Mouse (Mus musculus) myocyte (in vitro differentiated cells): ENCODE measurements around the gene Crk. TPM values are rescaled to one million over a fixed set of nuclear protein-coding genes. Genes with fewer than 3 reads are reported as not detected.

Source experiments
- H3K27me3 ChIP-seq: one replicate; pipeline ENCODE4 v1.6.1; 2011; ENCODE audit not compliant: control insufficient read depth, insufficient read depth, insufficient read length
- H3K36me3 ChIP-seq: one replicate; pipeline ENCODE4 v1.6.1; 2011; ENCODE audit not compliant: control insufficient read depth, insufficient read depth
- H3K4me2 ChIP-seq: one replicate; pipeline ENCODE4 v1.6.1; 2011; ENCODE audit warnings: low read depth, control low read depth
- H3K4me3 ChIP-seq: one replicate; pipeline ENCODE4 v1.5.1; 2011; ENCODE audit warnings: mild to moderate bottlenecking, control low read depth, moderate library complexity
- H3K79me2 ChIP-seq: one replicate; pipeline ENCODE4 v1.6.1; 2011; ENCODE audit not compliant: control insufficient read depth, insufficient read depth
- H3ac ChIP-seq: one replicate; pipeline ENCODE4 v1.6.1; 2011; ENCODE audit not compliant: control insufficient read depth, insufficient read length
- CEBPB ChIP-seq: IDR thresholded peaks from 2 replicates; pipeline ENCODE4 v1.6.1; 2011; ENCODE audit warnings: mild to moderate bottlenecking, moderate library complexity; ENCODE audit not compliant: poor library complexity, insufficient read depth, severe bottlenecking
- E2F4 ChIP-seq: IDR thresholded peaks from one replicate; pipeline ENCODE4 v1.6.1; 2011; ENCODE audit warnings: mild to moderate bottlenecking, control low read depth, moderate library complexity; ENCODE audit not compliant: insufficient read depth
- MAX ChIP-seq: IDR thresholded peaks from one replicate; pipeline ENCODE4 v1.6.1; 2011; ENCODE audit warnings: low read depth, mild to moderate bottlenecking, control low read depth
- MYOD1 ChIP-seq, 3 experiments: IDR thresholded peaks; one replicate each; pipeline ENCODE4 v1.6.1; 2011; ENCODE audit warnings: control low read depth in 2 of 3, low read depth in 2 of 3, mild to moderate bottlenecking in 2 of 3, moderate library complexity in 1 of 3; ENCODE audit not compliant: insufficient read length in 2 of 3, control insufficient read depth in 1 of 3
- MYOG ChIP-seq, 3 experiments: IDR thresholded peaks; one replicate each; pipeline ENCODE4 v1.6.1; 2011; ENCODE audit warnings: control low read depth in 2 of 3, low read depth in 2 of 3, mild to moderate bottlenecking in 2 of 3; ENCODE audit not compliant: insufficient read length in 2 of 3, control insufficient read depth in 1 of 3, insufficient read depth in 1 of 3
- POLR2A ChIP-seq: IDR thresholded peaks from one replicate; pipeline ENCODE4 v1.6.1; 2011; ENCODE audit warnings: low read depth, mild to moderate bottlenecking, control low read depth, moderate library complexity; ENCODE audit not compliant: insufficient read length
- POLR2AphosphoS2 ChIP-seq: IDR thresholded peaks from one replicate; pipeline ENCODE4 v1.6.1; 2011; ENCODE audit warnings: low read depth, control low read depth; ENCODE audit not compliant: insufficient read length
- REST ChIP-seq: IDR thresholded peaks from one replicate; pipeline ENCODE4 v1.6.1; 2011; ENCODE audit warnings: mild to moderate bottlenecking, control low read depth, moderate library complexity; ENCODE audit not compliant: insufficient read depth, insufficient read length
- SRF ChIP-seq: IDR thresholded peaks from one replicate; pipeline ENCODE4 v1.6.1; 2011; ENCODE audit warnings: low read depth; ENCODE audit not compliant: control insufficient read depth, insufficient read length
- TCF12 ChIP-seq: IDR thresholded peaks from one replicate; pipeline ENCODE4 v1.6.1; 2011; ENCODE audit warnings: mild to moderate bottlenecking, control low read depth; ENCODE audit not compliant: poor library complexity, insufficient read depth, severe bottlenecking
- TCF3 ChIP-seq: IDR thresholded peaks from one replicate; pipeline ENCODE4 v1.6.1; 2011; ENCODE audit warnings: low read depth, control low read depth; ENCODE audit not compliant: insufficient read length
- USF1 ChIP-seq: IDR thresholded peaks from one replicate; pipeline ENCODE4 v1.6.1; 2011; ENCODE audit warnings: low read depth, mild to moderate bottlenecking, control low read depth, moderate library complexity
- polyA plus RNA-seq: library from polyadenylated mRNA; unstranded; fragments of >200 nt; fragmentation: generic; extraction: Trizol; gene quantifications from one replicate; pipeline ENCODE4 v1.2.1, GENCODE M21; 2012; ENCODE audit warnings: missing spikeins

Crk gene
- polyA plus RNA-seq, 1 experiment, result 34.5 TPM

DNA sequence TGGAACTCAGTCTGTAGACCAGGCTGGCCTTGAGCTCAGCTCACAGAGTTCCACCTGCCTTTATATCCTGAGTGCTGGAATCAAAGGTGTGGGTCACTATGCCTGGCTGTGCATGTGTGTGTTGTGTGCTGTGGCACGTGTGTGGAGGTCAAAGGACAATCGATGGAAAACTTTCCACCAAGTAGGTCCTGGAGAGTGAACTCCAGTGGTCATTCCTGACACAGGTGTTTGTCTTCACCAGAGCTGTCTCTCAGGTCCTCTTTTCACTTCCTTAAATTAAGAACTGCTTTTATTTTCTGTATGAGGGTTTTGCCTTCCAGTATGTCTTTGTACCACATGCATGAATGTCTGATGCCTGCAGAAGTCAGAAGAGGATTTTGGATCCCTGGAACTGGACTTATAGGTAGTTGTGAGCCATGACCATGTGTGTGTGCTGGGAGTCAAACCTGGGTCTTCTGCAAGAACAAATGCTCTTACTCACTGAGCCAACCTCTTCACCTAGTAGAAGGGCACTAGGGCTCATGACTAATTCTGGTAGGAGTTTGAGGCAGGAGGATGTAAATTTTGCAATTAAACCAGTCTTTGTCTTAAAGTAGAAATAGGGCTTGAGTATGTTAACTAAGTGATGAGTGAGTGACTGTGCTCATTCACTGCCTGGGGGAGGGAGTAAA is 58.9 kb downstream of the Crk start:
- no peak overlapping the region for H3K4me3 ChIP-seq
- TF ChIP-seq POLR2AphosphoS2 (peak; percentile 41), MAX (no peak), SRF (no peak), POLR2A (peak; percentile 20), USF1 (no peak), TCF12 (no peak)
- no peak overlapping the region for H3ac ChIP-seq
- peaks cover 10% of the 10 kb centered on the region for H3K36me3 ChIP-seq
- H3K4me2 ChIP-seq, result peak overlapping the region; percentile 67
- peaks cover 97% of the 10 kb centered on the region for H3K79me2 ChIP-seq
- H3K27me3 ChIP-seq, result no peaks in the 10 kb centered on the region

DNA sequence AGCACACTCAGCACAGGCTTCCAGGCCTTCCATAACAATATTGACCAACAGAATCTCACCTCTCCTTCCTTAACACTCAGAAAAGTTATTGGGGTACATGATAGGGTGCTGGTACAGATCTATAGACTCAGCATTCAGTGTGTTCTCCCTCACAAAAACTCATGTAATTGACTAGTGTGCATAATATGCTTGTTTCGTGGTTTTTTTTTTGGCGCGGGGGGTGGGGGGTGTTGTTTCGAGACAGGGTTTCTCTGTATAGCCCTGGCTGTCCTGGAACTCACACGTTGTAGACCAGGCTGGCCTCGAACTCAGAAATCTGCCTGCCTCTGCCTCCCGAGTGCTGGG is 59.4 kb downstream of the Crk start:
- TF ChIP-seq REST, result no peak
- no peak for TF ChIP-seq MAX
- TF ChIP-seq CEBPB, result no peak
- no peak overlapping the region for H3K4me2 ChIP-seq
- peaks cover 100% of the 10 kb centered on the region for H3K79me2 ChIP-seq

GRCm38 (mm10) chr11:75740204-75740603 is 61.1 kb downstream of the Crk start:
- Histone ChIP-seq H3K4me2 (peak overlapping the region; percentile 19), H3K36me3 (peaks cover 10% of the 10 kb centered on the region), H3K79me2 (peaks cover 100% of the 10 kb centered on the region), H3ac (no peak overlapping the region), H3K27me3 (no peaks in the 10 kb centered on the region), H3K4me3 (no peak overlapping the region)
- no peak for TF ChIP-seq TCF3
- TF ChIP-seq POLR2A, result no peak
- TF ChIP-seq USF1, result no peak
- no peak for TF ChIP-seq E2F4
- TF ChIP-seq POLR2AphosphoS2, result no peak
- TF ChIP-seq CEBPB, result no peak
- TF ChIP-seq TCF12, result no peak
- no peak for TF ChIP-seq MYOG (IDR thresholded peaks at IDR 0.05; ENCODE audit: control insufficient read depth in 1 of 3, insufficient read depth in 1 of 3, insufficient read length in 2 of 3, low read depth in 2 of 3)
- no peak for TF ChIP-seq SRF

More for the DNA sequence above, 59.4 kb downstream of the Crk start:
- peaks cover 10% of the 10 kb centered on the region for H3K36me3 ChIP-seq
- no peak overlapping the region for H3K4me3 ChIP-seq
- H3ac ChIP-seq, result no peak overlapping the region
- no peaks in the 10 kb centered on the region for H3K27me3 ChIP-seq

DNA sequence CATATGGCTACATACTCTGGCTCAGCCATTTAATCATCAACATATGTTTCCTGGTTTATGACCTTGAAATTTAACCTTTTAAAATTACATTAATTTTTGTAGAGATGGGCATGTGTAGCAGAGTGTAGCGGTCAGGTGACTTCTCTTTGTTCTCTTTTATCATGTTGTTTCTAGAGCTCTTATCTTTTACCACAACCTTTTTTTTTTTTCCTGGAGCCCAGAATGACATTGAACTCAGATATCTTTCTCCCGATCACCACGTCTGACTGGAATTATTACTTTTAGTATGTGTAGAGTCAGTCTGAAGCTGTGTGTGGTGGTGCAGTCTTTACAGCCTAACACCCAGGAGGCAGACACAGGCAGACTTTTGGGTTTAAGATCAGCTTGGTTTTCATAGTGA is 62.6 kb downstream of the Crk start:
- TF ChIP-seq CEBPB (no peak), MAX (no peak), TCF3 (no peak)
- H3K27me3 ChIP-seq, result no peaks in the 10 kb centered on the region
- H3K79me2 ChIP-seq, result peaks cover 100% of the 10 kb centered on the region
- peaks cover 10% of the 10 kb centered on the region for H3K36me3 ChIP-seq
- H3K4me3 ChIP-seq, result no peak overlapping the region
- H3K4me2 ChIP-seq, result no peak overlapping the region
- no peak overlapping the region for H3ac ChIP-seq

- no peak for TF ChIP-seq CEBPB
- no peak for TF ChIP-seq MYOG (IDR thresholded peaks at IDR 0.05; ENCODE audit: control insufficient read depth in 1 of 3, insufficient read depth in 1 of 3, insufficient read length in 2 of 3, low read depth in 2 of 3)
- no peak for TF ChIP-seq MYOD1 (IDR thresholded peaks at IDR 0.05; ENCODE audit: control insufficient read depth in 1 of 3, insufficient read length in 2 of 3, low read depth in 2 of 3)
- no peak for TF ChIP-seq USF1
- no peak for TF ChIP-seq TCF3
- TF ChIP-seq MAX, result no peak
- no peak for TF ChIP-seq SRF
- no peak for TF ChIP-seq POLR2AphosphoS2
- TF ChIP-seq POLR2A, result no peak
- no peak overlapping the region for H3K4me2 ChIP-seq
- peaks cover 13% of the 10 kb centered on the region for H3K36me3 ChIP-seq
- H3K79me2 ChIP-seq, result peaks cover 100% of the 10 kb centered on the region
- no peak overlapping the region for H3ac ChIP-seq
- H3K4me3 ChIP-seq, result no peak overlapping the region
- H3K27me3 ChIP-seq, result no peaks in the 10 kb centered on the region
Observed at GRCm38 (mm10) chr11:75744761-75745160, 65.7 kb downstream of the Crk start.

DNA sequence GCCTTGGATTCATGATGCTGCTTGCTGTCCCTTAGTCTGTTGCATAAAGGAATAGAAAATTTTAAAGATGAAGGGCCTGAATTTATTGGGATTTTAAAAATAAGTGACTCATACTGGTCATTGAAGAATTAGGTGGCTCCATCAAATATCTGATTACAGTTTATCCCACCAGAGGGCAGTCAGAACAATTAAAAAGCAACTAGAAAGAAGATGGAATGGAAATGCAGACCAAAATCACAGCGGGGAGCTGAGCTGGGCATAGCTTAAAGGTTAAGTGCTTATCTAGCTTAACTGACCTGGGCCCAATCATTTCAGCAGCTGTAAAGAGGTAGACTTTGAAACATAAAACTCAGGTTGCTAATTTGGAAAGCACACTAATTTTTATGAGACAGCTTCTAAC is 71.5 kb downstream of the Crk start:
- peaks cover 21% of the 10 kb centered on the region for H3K36me3 ChIP-seq
- peaks cover 100% of the 10 kb centered on the region for H3K79me2 ChIP-seq
- H3ac ChIP-seq, result no peak overlapping the region
- TF ChIP-seq SRF (no peak), MAX (no peak), E2F4 (no peak), REST (no peak), CEBPB (no peak), TCF3 (no peak), MYOD1 (IDR thresholded peaks at IDR 0.05; ENCODE audit: control insufficient read depth in 1 of 3, insufficient read length in 2 of 3, low read depth in 2 of 3) (no peak), POLR2AphosphoS2 (no peak), MYOG (IDR thresholded peaks at IDR 0.05; ENCODE audit: control insufficient read depth in 1 of 3, insufficient read depth in 1 of 3, insufficient read length in 2 of 3, low read depth in 2 of 3) (no peak), POLR2A (no peak), TCF12 (no peak), USF1 (no peak)
- H3K4me2 ChIP-seq, result no peak overlapping the region
- no peaks in the 10 kb centered on the region for H3K27me3 ChIP-seq
- H3K4me3 ChIP-seq, result no peak overlapping the region
